Mouse (Mus musculus) granulocyte monocyte progenitor cell, adult 5-6 weeks (primary cell): Measurements from ENCODE around the gene Lce1d. TPM values are rescaled to one million over a fixed set of nuclear protein-coding genes. Genes with fewer than 3 reads are reported as not detected.

ENCODE experiments used
- ATAC-seq: replicated peaks from 2 replicates; pipeline ENCODE4 v1.8.0; 2016; ENCODE audit warnings: mild to moderate bottlenecking, moderate TSS enrichment, inconsistent platforms; ENCODE audit not compliant: poor library complexity, severe bottlenecking
- total RNA-seq, 2 experiments: library from RNA; stranded (forward) in 1 of 2; stranded (reverse) in 1 of 2; fragments of 200-712, 200-1000 nt in 1 of 2; fragments of >200 nt in 1 of 2; fragmentation: Nextera tagmentation in 1 of 2; gene quantifications; 2 replicates each; pipeline ENCODE4 v1.2.3; 2014 to 2017

Gene Lce1d
- total RNA-seq (2014; fragmentation: Nextera tagmentation) (not detected in 2 replicates), total RNA-seq (2017) (not detected in 2 replicates)

GRCm38 (mm10) chr3:92687110-92687509 is at the start of gene Lce1d:
Gene Lce1d (minus strand): TSS chr3:92687210.
- no peak for ATAC-seq

GRCm38 (mm10) chr3:92722631-92723030 is 35.6 kb upstream of the Lce1d start:
- ATAC-seq: no peak

- ATAC-seq: no peak
Observed at GRCm38 (mm10) chr3:92720250-92720649, 33.2 kb upstream of the Lce1d start, which contains the start of gene Lce1f. Gene Lce1f (minus strand): TSS chr3:92720350.

- no peak for ATAC-seq
Observed at GRCm38 (mm10) chr3:92715122-92715521, 28.1 kb upstream of the Lce1d start.

- no peak for ATAC-seq
Observed at GRCm38 (mm10) chr3:92708974-92709373, 22.0 kb upstream of the Lce1d start, which contains the start of gene Lce1e. Gene Lce1e (minus strand): TSS chr3:92709074.

GRCm38 (mm10) chr3:92694613-92695012 is 7.6 kb upstream of the Lce1d start:
- no peak for ATAC-seq

- no peak for ATAC-seq
Observed at GRCm38 (mm10) chr3:92691688-92692087, 4.7 kb upstream of the Lce1d start.

GRCm38 (mm10) chr3:92689154-92689553 is 2.1 kb upstream of the Lce1d start:
- peak; percentile 62 for ATAC-seq

GRCm38 (mm10) chr3:92678947-92679346 is 8.1 kb downstream of the Lce1d start, which contains the start of gene Lce1c:
Gene Lce1c (plus strand): TSS chr3:92679247.
- no peak for ATAC-seq

GRCm38 (mm10) chr3:92670215-92670614 is 16.8 kb downstream of the Lce1d start, which contains the start of gene Lce1a2:
Gene Lce1a2 (minus strand): TSS chr3:92670315.
- no peak for ATAC-seq

- no peak for ATAC-seq
Observed at GRCm38 (mm10) chr3:92656826-92657225, 30.2 kb downstream of the Lce1d start, which contains the start of gene Lce1b. Gene Lce1b (minus strand): TSS chr3:92656926.

- no peak for ATAC-seq
Observed at GRCm38 (mm10) chr3:92648207-92648606, 38.8 kb downstream of the Lce1d start, which contains the start of gene Lce1a1. Gene Lce1a1 (minus strand): TSS chr3:92648307.

GRCm38 (mm10) chr3:92639854-92640253 is 47.2 kb downstream of the Lce1d start:
- no peak for ATAC-seq

GRCm38 (mm10) chr3:92638653-92638991 is 48.4 kb downstream of the Lce1d start:
- no peak for ATAC-seq

GRCm38 (mm10) chr3:92637745-92638652 is 49.0 kb downstream of the Lce1d start:
- ATAC-seq: no peak

Other genes starting within 250 kb of the Lce1d start
- not detected in 2 replicates for gene Sprr1b, start 248.4 kb downstream of the Lce1d start, total RNA-seq (2014; fragmentation: Nextera tagmentation)
- not detected in 2 replicates for gene Sprr1b, start 248.4 kb downstream of the Lce1d start, total RNA-seq (2017)
- gene Sprr3, start 228.5 kb downstream of the Lce1d start, total RNA-seq (2014; fragmentation: Nextera tagmentation): not detected in 2 replicates
- not detected in 2 replicates for gene Sprr3, start 228.5 kb downstream of the Lce1d start, total RNA-seq (2017)
- gene Sprr1a, start 201.3 kb downstream of the Lce1d start, total RNA-seq (2014; fragmentation: Nextera tagmentation): not detected in 2 replicates
- gene Sprr1a, start 201.3 kb downstream of the Lce1d start, total RNA-seq (2017): not detected in 2 replicates
- not detected in 2 replicates for gene Sprr4, start 186.7 kb downstream of the Lce1d start, total RNA-seq (2014; fragmentation: Nextera tagmentation)
- not detected in 2 replicates for gene Sprr4, start 186.7 kb downstream of the Lce1d start, total RNA-seq (2017)
- not detected in 2 replicates for gene 2310046K23Rik, start 152.7 kb downstream of the Lce1d start, total RNA-seq (2014; fragmentation: Nextera tagmentation)
- not detected in 2 replicates for gene 2310046K23Rik, start 152.7 kb downstream of the Lce1d start, total RNA-seq (2017)
- gene Ivl, start 113.5 kb downstream of the Lce1d start, total RNA-seq (2014; fragmentation: Nextera tagmentation): not detected in 2 replicates
- not detected in 2 replicates for gene Ivl, start 113.5 kb downstream of the Lce1d start, total RNA-seq (2017)
- not detected in 2 replicates for gene Smcp, start 98.2 kb downstream of the Lce1d start, total RNA-seq (2014; fragmentation: Nextera tagmentation)
- gene Smcp, start 98.2 kb downstream of the Lce1d start, total RNA-seq (2017): not detected in 2 replicates
- gene 2210017I01Rik, start 79.7 kb downstream of the Lce1d start, total RNA-seq (2014; fragmentation: Nextera tagmentation): not detected in 2 replicates
- not detected in 2 replicates for gene 2210017I01Rik, start 79.7 kb downstream of the Lce1d start, total RNA-seq (2017)
- not detected in 2 replicates for gene Lce6a, start 65.5 kb downstream of the Lce1d start, total RNA-seq (2014; fragmentation: Nextera tagmentation)
- not detected in 2 replicates for gene Lce6a, start 65.5 kb downstream of the Lce1d start, total RNA-seq (2017)
- gene Lce1a1, start 38.9 kb downstream of the Lce1d start, total RNA-seq (2014; fragmentation: Nextera tagmentation): not detected in 2 replicates
- not detected in 2 replicates for gene Lce1a1, start 38.9 kb downstream of the Lce1d start, total RNA-seq (2017)
- gene Lce1b, start 30.3 kb downstream of the Lce1d start, total RNA-seq (2014; fragmentation: Nextera tagmentation): not detected in 2 replicates
- not detected in 2 replicates for gene Lce1b, start 30.3 kb downstream of the Lce1d start, total RNA-seq (2017)
- gene Lce1a2, start 16.9 kb downstream of the Lce1d start, total RNA-seq (2014; fragmentation: Nextera tagmentation): not detected in 2 replicates
- not detected in 2 replicates for gene Lce1a2, start 16.9 kb downstream of the Lce1d start, total RNA-seq (2017)
- gene Lce1c, start 8.0 kb downstream of the Lce1d start, total RNA-seq (2014; fragmentation: Nextera tagmentation): not detected in 2 replicates
- not detected in 2 replicates for gene Lce1c, start 8.0 kb downstream of the Lce1d start, total RNA-seq (2017)
- gene Lce1e, start 21.9 kb upstream of the Lce1d start, total RNA-seq (2014; fragmentation: Nextera tagmentation): not detected in 2 replicates
- gene Lce1e, start 21.9 kb upstream of the Lce1d start, total RNA-seq (2017): not detected in 2 replicates
- gene Lce1f, start 33.1 kb upstream of the Lce1d start, total RNA-seq (2014; fragmentation: Nextera tagmentation): not detected in 2 replicates
- gene Lce1f, start 33.1 kb upstream of the Lce1d start, total RNA-seq (2017): not detected in 2 replicates
- gene Gm38119, start 51.9 kb upstream of the Lce1d start, total RNA-seq (2014; fragmentation: Nextera tagmentation): not detected in 2 replicates
- not detected in 2 replicates for gene Gm38119, start 51.9 kb upstream of the Lce1d start, total RNA-seq (2017)
- not detected in 2 replicates for gene Lce1g, start 65.1 kb upstream of the Lce1d start, total RNA-seq (2014; fragmentation: Nextera tagmentation)
- not detected in 2 replicates for gene Lce1g, start 65.1 kb upstream of the Lce1d start, total RNA-seq (2017)
- not detected in 2 replicates for gene Lce1h, start 77.9 kb upstream of the Lce1d start, total RNA-seq (2014; fragmentation: Nextera tagmentation)
- not detected in 2 replicates for gene Lce1h, start 77.9 kb upstream of the Lce1d start, total RNA-seq (2017)
- not detected in 2 replicates for gene Lce1i, start 91.7 kb upstream of the Lce1d start, total RNA-seq (2014; fragmentation: Nextera tagmentation)
- not detected in 2 replicates for gene Lce1i, start 91.7 kb upstream of the Lce1d start, total RNA-seq (2017)
- gene Lce1j, start 103.3 kb upstream of the Lce1d start, total RNA-seq (2014; fragmentation: Nextera tagmentation): not detected in 2 replicates
- not detected in 2 replicates for gene Lce1j, start 103.3 kb upstream of the Lce1d start, total RNA-seq (2017)
- not detected in 2 replicates for gene Lce1k, start 120.7 kb upstream of the Lce1d start, total RNA-seq (2014; fragmentation: Nextera tagmentation)
- not detected in 2 replicates for gene Lce1k, start 120.7 kb upstream of the Lce1d start, total RNA-seq (2017)
- not detected in 2 replicates for gene Kprp, start 140.0 kb upstream of the Lce1d start, total RNA-seq (2014; fragmentation: Nextera tagmentation)
- not detected in 2 replicates for gene Kprp, start 140.0 kb upstream of the Lce1d start, total RNA-seq (2017)
- not detected in 2 replicates for gene Lce1l, start 164.1 kb upstream of the Lce1d start, total RNA-seq (2014; fragmentation: Nextera tagmentation)
- gene Lce1l, start 164.1 kb upstream of the Lce1d start, total RNA-seq (2017): not detected in 2 replicates
- gene 2310050C09Rik, start 183.0 kb upstream of the Lce1d start, total RNA-seq (2014; fragmentation: Nextera tagmentation): not detected in 2 replicates
- not detected in 2 replicates for gene 2310050C09Rik, start 183.0 kb upstream of the Lce1d start, total RNA-seq (2017)
- not detected in 2 replicates for gene Lce3a, start 239.0 kb upstream of the Lce1d start, total RNA-seq (2014; fragmentation: Nextera tagmentation)
- not detected in 2 replicates for gene Lce3a, start 239.0 kb upstream of the Lce1d start, total RNA-seq (2017)
- gene Lce3b, start 245.8 kb upstream of the Lce1d start, total RNA-seq (2014; fragmentation: Nextera tagmentation): not detected in 2 replicates
- gene Lce3b, start 245.8 kb upstream of the Lce1d start, total RNA-seq (2017): not detected in 2 replicates